Comparison of ENCODE assay signal across 8 mouse cellular contexts in genomic region chr12:108794979-108795537, GRCm38 (mm10). TPM values are rescaled to one million over a fixed set of nuclear protein-coding genes. Genes with fewer than 3 reads are reported as not detected.
DNase-seq lines count a peak whose midpoint lies in the region; ATAC-seq and TF ChIP-seq lines count a peak whose summit lies in the region.

No protein-coding gene starts in this region.

- DNase-seq in heart, postnatal 25 days (ENCODE audit: low spot score) = no peak
- DNase-seq in R1 (ENCODE audit: low read depth, low spot score) = peak; percentile 48
- no peak for DNase-seq in heart, postnatal 0 days (ENCODE audit: low spot score)
- DNase-seq in spleen, postnatal 36 days (ENCODE audit: low spot score in 2 of 2) = no peak
- no peak for DNase-seq in urinary bladder, postnatal 25 days (ENCODE audit: low spot score)
- no peak for DNase-seq in layer of hippocampus, adult 11-12 months (ENCODE audit: low spot score)

- WGBS in heart, embryonic 15.5 days = 4% methylated on average over 9 of the region's 9 CpGs
- WGBS in heart, postnatal 0 days = 2% methylated on average over 9 of the region's 9 CpGs

- H3K36me3 ChIP-seq in heart, embryonic 15.5 days = no peaks in the 10 kb centered on the region
- H3K36me3 ChIP-seq in heart, postnatal 0 days (replicated peaks; ENCODE audit: control insufficient read depth, insufficient read depth, low read length) = no peaks in the 10 kb centered on the region

- H3K4me3 ChIP-seq in heart, embryonic 15.5 days = peak overlapping the region; percentile 99
- H3K4me3 ChIP-seq in heart, postnatal 0 days (ENCODE audit: low read depth, low read length) = peak overlapping the region; percentile 97

- peak overlapping the region; percentile 100 for H3K27ac ChIP-seq in heart, embryonic 15.5 days
- H3K27ac ChIP-seq in heart, postnatal 0 days (ENCODE audit: low read depth) = peak overlapping the region; percentile 99

- H3K4me2 ChIP-seq in heart, embryonic 15.5 days = peak overlapping the region; percentile 68
- H3K4me2 ChIP-seq in heart, postnatal 0 days (ENCODE audit: low read depth, low read length) = peak overlapping the region; percentile 72

- peaks cover 30% of the 10 kb centered on the region for H3K4me1 ChIP-seq in heart, embryonic 15.5 days (replicated peaks)
- H3K4me1 ChIP-seq in heart, postnatal 0 days (ENCODE audit: control insufficient read depth, insufficient read depth) = peaks cover 20% of the 10 kb centered on the region

- no peak for ATAC-seq in heart, embryonic 15.5 days (replicated peaks; ENCODE audit: insufficient number of reproducible peaks, insufficient read depth, low FRiP score, low read depth)
- ATAC-seq in heart, postnatal 0 days (ENCODE audit: insufficient read depth, low read depth) = no peak
- peak; percentile 50 for ATAC-seq in megakaryocyte-erythroid progenitor cell, adult 5-6 weeks (replicated peaks; ENCODE audit: low FRiP score, low TSS enrichment, poor library complexity, severe bottlenecking)

- peak overlapping the region; percentile 97 for H3K9ac ChIP-seq in heart, embryonic 15.5 days
- peak overlapping the region; percentile 95 for H3K9ac ChIP-seq in heart, postnatal 0 days (replicated peaks; ENCODE audit: low read depth, low read length)

- no peak for TF ChIP-seq EP300 in heart, postnatal 0 days (IDR thresholded peaks at IDR 0.05; ENCODE audit: low read depth)

- intact Hi-C loops in heart, postnatal 25 days (cut with DNase I) = no loop called here

- H3K9me3 ChIP-seq in heart, embryonic 15.5 days (replicated peaks) = no peaks in the 10 kb centered on the region
- H3K9me3 ChIP-seq in heart, postnatal 0 days (replicated peaks; ENCODE audit: control insufficient read depth, low read length) = no peaks in the 10 kb centered on the region

- H3K27me3 ChIP-seq in heart, embryonic 15.5 days = no peaks in the 10 kb centered on the region
- H3K27me3 ChIP-seq in heart, postnatal 0 days (ENCODE audit: control insufficient read depth, insufficient read depth, low read length) = no peaks in the 10 kb centered on the region

- TF ChIP-seq CTCF in heart, postnatal 0 days (IDR thresholded peaks at IDR 0.05; ENCODE audit: low read depth) = no peak

RNA-seq across cellular contexts. Expression of gene Yy1, which starts 2.3 kb away (rescaled TPM):
- 10.5 and 13.1 TPM in 2 replicates for polyA plus RNA-seq in heart, embryonic 15.5 days (2015; fragmentation: Nextera tagmentation; extraction: Ambion mirVana)
- 10 to 100 TPM; 28.3 to 38.9 TPM for total RNA-seq in heart, postnatal 25 days (2021)
- total RNA-seq in heart, postnatal 0 days (2014; rRNA removed; ENCODE audit: low replicate concordance) = 21.5 and 32.7 TPM in 2 replicates
- 7.1 and 7.6 TPM in 2 replicates for polyA plus RNA-seq in heart, postnatal 0 days (2015; fragmentation: Nextera tagmentation; extraction: Ambion mirVana)
- total RNA-seq in megakaryocyte-erythroid progenitor cell, adult 5-6 weeks (2014; fragmentation: Nextera tagmentation) = 52.3 and 58.0 TPM in 2 replicates
- 61.4 and 70.3 TPM in 2 replicates for total RNA-seq in megakaryocyte-erythroid progenitor cell, adult 5-6 weeks (2017)

RNA-seq across cellular contexts. Expression of gene Slc25a29, which starts 40.6 kb away (rescaled TPM):
- 3.1 and 5.3 TPM in 2 replicates for polyA plus RNA-seq in heart, embryonic 15.5 days (2015; fragmentation: Nextera tagmentation; extraction: Ambion mirVana)
- total RNA-seq in heart, postnatal 25 days (2021) = 10 to 100 TPM in 1 of 2 experiments, 1 to 10 TPM in 1; 9.8 to 14.1 TPM
- total RNA-seq in heart, postnatal 0 days (2014; rRNA removed; ENCODE audit: low replicate concordance) = 4.4 and 7.0 TPM in 2 replicates
- polyA plus RNA-seq in heart, postnatal 0 days (2015; fragmentation: Nextera tagmentation; extraction: Ambion mirVana) = 2.4 and 3.0 TPM in 2 replicates
- total RNA-seq in megakaryocyte-erythroid progenitor cell, adult 5-6 weeks (2014; fragmentation: Nextera tagmentation) = 0.54 TPM in 1 of 2 replicates, not detected in the other
- total RNA-seq in megakaryocyte-erythroid progenitor cell, adult 5-6 weeks (2017) = not detected in 2 replicates

RNA-seq across cellular contexts. Expression of gene Slc25a47, which starts 40.8 kb away (rescaled TPM):
- 4.3 and 5.5 TPM in 2 replicates for polyA plus RNA-seq in heart, embryonic 15.5 days (2015; fragmentation: Nextera tagmentation; extraction: Ambion mirVana)
- total RNA-seq in heart, postnatal 25 days (2021) = 1 to 10 TPM; 5.9 to 9.3 TPM
- 11.3 and 15.3 TPM in 2 replicates for total RNA-seq in heart, postnatal 0 days (2014; rRNA removed; ENCODE audit: low replicate concordance)
- 4.4 and 5.9 TPM in 2 replicates for polyA plus RNA-seq in heart, postnatal 0 days (2015; fragmentation: Nextera tagmentation; extraction: Ambion mirVana)
- total RNA-seq in megakaryocyte-erythroid progenitor cell, adult 5-6 weeks (2014; fragmentation: Nextera tagmentation) = 5.3 and 7.0 TPM in 2 replicates
- total RNA-seq in megakaryocyte-erythroid progenitor cell, adult 5-6 weeks (2017) = 6.2 and 16.2 TPM in 2 replicates
